Mouse (Mus musculus) left cerebral cortex, postnatal 10 days (tissue): ENCODE results near the gene Psmd12. TPM values are rescaled to one million over a fixed set of nuclear protein-coding genes. Genes with fewer than 3 reads are reported as not detected.

ENCODE experiments used
- DNase-seq, 2 experiments: peaks; one replicate each; pipeline ENCODE4 v3.0.0; 2021 to 2022; ENCODE audit warnings: low spot score in 2 of 2, mixed read lengths in 1 of 2; ENCODE audit errors: extremely low spot score in 1 of 2
- intact Hi-C: fragments of 180-260 bp; cut with DNase I; formaldehyde crosslinking; loops from one replicate; pipeline ENCODE4 v1.15.1; 2025
- total RNA-seq, 2 experiments: library from RNA; stranded (reverse); gene quantifications; 2 replicates each; pipeline ENCODE4 v1.2.3; 2021

The Psmd12 gene
- total RNA-seq, 2 experiments from 2014 or later: 78.1 to 82.1 TPM

GRCm38 (mm10) chr11:107458286-107458685 is 21.0 kb upstream of the Psmd12 start:
- DNase-seq: no peak
- intact Hi-C loops: no loop called here

- DNase-seq: no peak
- intact Hi-C loops: no loop called here
These were observed 20.3 kb upstream of the Psmd12 start for GRCm38 (mm10) chr11:107458986-107459385.

GRCm38 (mm10) chr11:107459828-107460227 is 19.5 kb upstream of the Psmd12 start:
- intact Hi-C loops: no loop called here
- no peak for DNase-seq

- intact Hi-C loops: no loop called here
- no peak for DNase-seq
These were observed 16.8 kb upstream of the Psmd12 start for GRCm38 (mm10) chr11:107462478-107462877.

- DNase-seq: no peak
- intact Hi-C loops: no loop called here
These were observed 16.0 kb upstream of the Psmd12 start for GRCm38 (mm10) chr11:107463251-107463681.

GRCm38 (mm10) chr11:107464141-107464540 is 15.1 kb upstream of the Psmd12 start:
- intact Hi-C loops: no loop called here
- DNase-seq: peak in 1 of 2 experiments; percentile 37

- intact Hi-C loops: loop anchor here (5.0 kb wide), 2 partner anchors 78 to 133 kb away; no protein-coding TSS in a partner anchor
- DNase-seq: no peak
These were observed 14.2 kb upstream of the Psmd12 start for GRCm38 (mm10) chr11:107465041-107465440.

GRCm38 (mm10) chr11:107465969-107466368 is 13.3 kb upstream of the Psmd12 start:
- no peak for DNase-seq
- intact Hi-C loops: loop anchor here (5.0 kb wide), 2 partner anchors 79 to 134 kb away; no protein-coding TSS in a partner anchor

- intact Hi-C loops: loop anchor here (5.0 kb wide), 2 partner anchors 80 to 134 kb away; no protein-coding TSS in a partner anchor
- DNase-seq: no peak
These were observed 12.5 kb upstream of the Psmd12 start for GRCm38 (mm10) chr11:107466611-107467391.

- intact Hi-C loops: loop anchor here (2.0 to 5.0 kb wide), 4 partner anchors 54 to 256 kb away; no protein-coding TSS in a partner anchor
- DNase-seq: no peak
These were observed 10.8 kb upstream of the Psmd12 start for GRCm38 (mm10) chr11:107468252-107469030.

- peak; percentile 75 to 88 for DNase-seq
- intact Hi-C loops: loop anchor here (2.0 to 5.0 kb wide), 4 partner anchors 54 to 256 kb away; no protein-coding TSS in a partner anchor
These were observed 10.2 kb upstream of the Psmd12 start for GRCm38 (mm10) chr11:107469031-107469522.

GRCm38 (mm10) chr11:107469523-107470371 is 9.5 kb upstream of the Psmd12 start:
- intact Hi-C loops: loop anchor here (2.0 to 5.0 kb wide), 4 partner anchors 55 to 257 kb away; no protein-coding TSS in a partner anchor
- DNase-seq: peak; percentile 27 to 80

- intact Hi-C loops: no loop called here
- peak; percentile 84 to 93 for DNase-seq
These were observed 8.7 kb upstream of the Psmd12 start, which contains the start of gene Pitpnc1 for GRCm38 (mm10) chr11:107470521-107471041. Pitpnc1 (minus strand) TSS chr11:107470699.

GRCm38 (mm10) chr11:107471071-107471720 is 8.1 kb upstream of the Psmd12 start:
- no peak for DNase-seq
- intact Hi-C loops: no loop called here

GRCm38 (mm10) chr11:107472304-107472703 is 7.0 kb upstream of the Psmd12 start:
- intact Hi-C loops: loop anchor here (2.0 kb wide), 2 partner anchors 196 to 284 kb away; partner anchors contain the start of gene Nol11
- DNase-seq: no peak

GRCm38 (mm10) chr11:107473137-107473820 is 6.0 kb upstream of the Psmd12 start:
- intact Hi-C loops: loop anchor here (2.0 kb wide), 2 partner anchors 196 to 284 kb away; partner anchors contain the start of gene Nol11
- peak; percentile 35 to 52 for DNase-seq

- no peak for DNase-seq
- intact Hi-C loops: no loop called here
These were observed 549 bp downstream of the Psmd12 start for GRCm38 (mm10) chr11:107479862-107480203.
